Mouse (Mus musculus): ENCODE data around the gene Dhrs3. TPM values are rescaled to one million over a fixed set of nuclear protein-coding genes. Genes with fewer than 3 reads are reported as not detected.

Gene Dhrs3
- total and polyA plus RNA-seq, 3 experiments: 7.9 to 37.7 (median 10.5) TPM

DNA sequence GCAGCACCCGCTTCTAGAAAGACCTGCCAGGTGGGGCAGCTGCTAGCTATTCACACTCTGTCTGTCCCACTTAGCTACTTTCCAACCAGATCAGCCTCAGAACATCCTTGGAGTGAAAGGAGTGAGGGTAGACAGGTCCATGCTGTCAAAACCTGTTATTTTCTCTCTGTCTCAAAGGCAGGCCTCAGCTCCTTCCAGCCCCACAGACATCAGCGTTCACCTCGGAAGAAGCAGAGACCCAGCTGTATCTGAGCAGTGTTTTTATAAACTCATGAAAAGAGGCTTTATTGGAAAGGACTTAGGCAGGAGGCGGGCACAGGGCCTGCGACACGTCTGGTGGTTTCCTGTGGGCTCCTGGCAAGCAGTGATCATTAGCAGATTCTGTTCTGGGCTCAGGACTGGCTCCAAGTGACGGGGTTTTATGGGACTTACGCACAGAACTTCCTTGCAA is 9.7 kb upstream of the Dhrs3 start:
- H3K36me3 ChIP-seq (replicated peaks in 1 of 2; ENCODE audit: control insufficient read depth in 1 of 2, insufficient read depth in 1 of 2, low read length in 1 of 2): no peaks in the 10 kb centered on the region
- TF ChIP-seq POLR2A (IDR thresholded peaks at IDR 0.05; ENCODE audit: low read depth, low read length) (no peak), SIN3A (IDR thresholded peaks at IDR 0.05; ENCODE audit: low read length) (no peak), MAFK (IDR thresholded peaks at IDR 0.05; ENCODE audit: insufficient replicate concordance, low read length) (no peak), UBTF (IDR thresholded peaks at IDR 0.05; ENCODE audit: low read depth, low read length) (no peak), MEF2A (IDR thresholded peaks at IDR 0.05; ENCODE audit: borderline replicate concordance, low read depth, low read length) (no peak), RCOR1 (conservative IDR thresholded peaks at IDR 0.05; ENCODE audit: low read depth, low read length) (no peak), PAX5 (IDR thresholded peaks at IDR 0.05; ENCODE audit: low read length) (no peak), ZMIZ1 (IDR thresholded peaks at IDR 0.05; ENCODE audit: low read depth, low read length) (no peak), ZC3H11A (IDR thresholded peaks at IDR 0.05; ENCODE audit: low read depth, low read length) (no peak), ZKSCAN1 (IDR thresholded peaks at IDR 0.05; ENCODE audit: borderline replicate concordance, low read depth, low read length) (no peak), EP300 (IDR thresholded peaks at IDR 0.05; ENCODE audit: low read length) (no peak), TBP (conservative IDR thresholded peaks at IDR 0.05; ENCODE audit: low read depth, low read length) (no peak), ETS1 (conservative IDR thresholded peaks at IDR 0.05; ENCODE audit: low read depth, low read length) (no peak), JUN (IDR thresholded peaks at IDR 0.05; ENCODE audit: insufficient read depth, low read depth, low read length) (no peak), SMC3 (IDR thresholded peaks at IDR 0.05; ENCODE audit: low read depth, low read length) (no peak), MAZ (IDR thresholded peaks at IDR 0.05; ENCODE audit: low read depth, low read length) (no peak), NRF1 (IDR thresholded peaks at IDR 0.05; ENCODE audit: low read depth, low read length) (no peak), E2F4 (IDR thresholded peaks at IDR 0.05; ENCODE audit: insufficient replicate concordance, low read depth, low read length) (no peak), USF1 (IDR thresholded peaks at IDR 0.05; ENCODE audit: low read depth, low read length) (no peak), CHD2 (IDR thresholded peaks at IDR 0.05; ENCODE audit: low read length) (no peak)
- no peak for DNase-seq (ENCODE audit: extremely low read depth)
- no peak overlapping the region for H3K4me3 ChIP-seq (replicated peaks in 1 of 3; ENCODE audit: low read depth in 2 of 3, low read length in 2 of 3, poor library complexity in 1 of 3)
- H3K79me2 ChIP-seq (replicated peaks; ENCODE audit: control insufficient read depth, extremely low read depth, insufficient read depth, poor library complexity, severe bottlenecking): no peaks in the 10 kb centered on the region
- no peaks in the 10 kb centered on the region for H3K9me3 ChIP-seq (replicated peaks; ENCODE audit: low read length)
- H3K9ac ChIP-seq (ENCODE audit: insufficient read depth, low read depth): no peak overlapping the region
- in situ Hi-C loops (cut with MboI; ENCODE audit: low pct_ligation_motif_present, low pct_unique_long_range_greater_than_20kb, low sequenced_read_pairs) (loop anchor here (25.0 kb wide), 2 partner anchors 321 to 404 kb away; partner anchors contain the start of gene Gm13124), dilution Hi-C loops (cut with MboI; ENCODE audit: extremely low pct_ligation_motif_present, extremely low pct_unique_long_range_greater_than_20kb, low sequenced_read_pairs) (loop anchor here (25.0 kb wide), 1 partner anchor 104 kb away; no protein-coding TSS in a partner anchor)
- no peaks in the 10 kb centered on the region for H3K27me3 ChIP-seq (replicated peaks)
- peaks cover 0 to 6% of the 10 kb centered on the region in 2 experiments; a peak in 2 of 4 replicates for H3K4me1 ChIP-seq (ENCODE audit: control insufficient read depth in 1 of 2, insufficient read depth in 2 of 2)
- no peak overlapping the region for H3K27ac ChIP-seq (ENCODE audit: insufficient read depth, low read depth)
- no peak overlapping the region for H3K4me2 ChIP-seq (ENCODE audit: insufficient read depth, low read depth, poor library complexity, severe bottlenecking)

DNA sequence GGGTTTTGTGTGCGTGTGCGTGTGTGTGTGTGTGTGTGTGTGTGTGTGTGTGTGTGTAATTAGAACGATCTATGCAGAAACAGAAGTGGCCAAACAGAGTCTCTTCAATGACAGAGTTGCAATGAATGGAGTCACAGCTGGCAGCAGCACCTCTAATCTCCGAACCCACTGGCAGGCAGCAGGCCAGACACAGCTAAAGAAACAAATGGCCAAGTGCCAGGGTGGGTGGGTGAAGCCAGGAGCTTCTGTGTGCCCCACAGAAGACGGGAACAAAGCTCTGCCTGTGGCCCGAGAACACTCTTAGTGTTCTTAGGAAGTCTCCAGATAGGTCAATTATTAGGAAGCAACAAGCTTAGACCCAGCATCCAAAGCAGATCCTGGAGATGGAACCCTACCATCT is 6.2 kb upstream of the Dhrs3 start:
- H3K4me2 ChIP-seq (ENCODE audit: insufficient read depth, low read depth, poor library complexity, severe bottlenecking): no peak overlapping the region
- in situ Hi-C loops (cut with MboI; ENCODE audit: low pct_ligation_motif_present, low pct_unique_long_range_greater_than_20kb, low sequenced_read_pairs): loop anchor here (25.0 kb wide), 2 partner anchors 324 to 401 kb away; partner anchors contain the start of gene Gm13124
- dilution Hi-C loops (cut with MboI; ENCODE audit: extremely low pct_ligation_motif_present, extremely low pct_unique_long_range_greater_than_20kb, low sequenced_read_pairs): loop anchor here (25.0 kb wide), 1 partner anchor 101 kb away; no protein-coding TSS in a partner anchor
- no peaks in the 10 kb centered on the region for H3K9me3 ChIP-seq (replicated peaks; ENCODE audit: low read length)
- no peak overlapping the region for H3K9ac ChIP-seq (ENCODE audit: insufficient read depth, low read depth)
- no peak overlapping the region for H3K27ac ChIP-seq (ENCODE audit: insufficient read depth, low read depth)
- DNase-seq (ENCODE audit: extremely low read depth): no peak
- TF ChIP-seq TCF12 (IDR thresholded peaks at IDR 0.05; ENCODE audit: low read depth, low read length) (no peak), PAX5 (IDR thresholded peaks at IDR 0.05; ENCODE audit: low read length) (no peak), E2F4 (IDR thresholded peaks at IDR 0.05; ENCODE audit: insufficient replicate concordance, low read depth, low read length) (no peak), TBP (conservative IDR thresholded peaks at IDR 0.05; ENCODE audit: low read depth, low read length) (no peak), MXI1 (IDR thresholded peaks at IDR 0.05; ENCODE audit: low read depth, low read length) (no peak), JUN (IDR thresholded peaks at IDR 0.05; ENCODE audit: insufficient read depth, low read depth, low read length) (no peak), ZNF384 (IDR thresholded peaks at IDR 0.05; ENCODE audit: low read depth, low read length) (no peak), SIN3A (IDR thresholded peaks at IDR 0.05; ENCODE audit: low read length) (no peak), POLR2AphosphoS2 (IDR thresholded peaks at IDR 0.05; ENCODE audit: low read depth, low read length) (no peak), CHD1 (IDR thresholded peaks at IDR 0.05; ENCODE audit: low read depth, low read length) (no peak), USF1 (IDR thresholded peaks at IDR 0.05; ENCODE audit: low read depth, low read length) (no peak)
- peaks cover 0 to 16% of the 10 kb centered on the region in 2 experiments; a peak in 2 of 4 replicates for H3K4me1 ChIP-seq (ENCODE audit: control insufficient read depth in 1 of 2, insufficient read depth in 2 of 2)
- H3K27me3 ChIP-seq (replicated peaks): no peaks in the 10 kb centered on the region
- H3K36me3 ChIP-seq (replicated peaks in 1 of 2; ENCODE audit: control insufficient read depth in 1 of 2, insufficient read depth in 1 of 2, low read length in 1 of 2): no peaks in the 10 kb centered on the region
- no peak overlapping the region for H3K4me3 ChIP-seq (replicated peaks in 1 of 3; ENCODE audit: low read depth in 2 of 3, low read length in 2 of 3, poor library complexity in 1 of 3)
- H3K79me2 ChIP-seq (replicated peaks; ENCODE audit: control insufficient read depth, extremely low read depth, insufficient read depth, poor library complexity, severe bottlenecking): no peaks in the 10 kb centered on the region
